Mouse (Mus musculus) MEL (cell line): Measurements from ENCODE around the gene Plcb4.

ENCODE experiments used
- CTCF ChIP-seq, 3 experiments: IDR thresholded peaks in 2 of 3; conservative IDR thresholded peaks in 1 of 3; 2 replicates each; pipeline ENCODE4 v1.5.1; 2011 to 2012; ENCODE audit warnings: low read length in 3 of 3, low read depth in 2 of 3, mild to moderate bottlenecking in 2 of 3, improper control_type of control experiment in 1 of 3, inconsistent platforms in 1 of 3, mixed read lengths in 1 of 3, moderate library complexity in 1 of 3; ENCODE audit not compliant: control insufficient read depth in 1 of 3, insufficient read depth in 1 of 3, poor library complexity in 1 of 3, severe bottlenecking in 1 of 3
- EP300 ChIP-seq, 2 experiments: IDR thresholded peaks; 2 replicates each; pipeline ENCODE4 v1.6.1; 2011; ENCODE audit warnings: improper control_type of control experiment in 2 of 2, low read length in 2 of 2, low read depth in 1 of 2, mild to moderate bottlenecking in 1 of 2
- GATA1 ChIP-seq: IDR thresholded peaks from 2 replicates; pipeline ENCODE4 v1.6.1; 2011; ENCODE audit warnings: low read depth, low read length, improper control_type of control experiment
- JUND ChIP-seq: IDR thresholded peaks from 2 replicates; pipeline ENCODE4 v1.6.1; 2011; ENCODE audit warnings: low read depth, mild to moderate bottlenecking, improper control_type of control experiment, low read length
- NELFE ChIP-seq: IDR thresholded peaks from 2 replicates; pipeline ENCODE4 v1.6.1; 2011; ENCODE audit warnings: low read depth, low read length, improper control_type of control experiment
- SIN3A ChIP-seq: IDR thresholded peaks from 2 replicates; pipeline ENCODE4 v1.6.1; 2012; ENCODE audit warnings: low read length, improper control_type of control experiment, inconsistent platforms

- TF ChIP-seq CTCF (IDR thresholded peaks at IDR 0.05 in 2 of 3, conservative IDR thresholded peaks at IDR 0.05 in 1 of 3; ENCODE audit: control insufficient read depth in 1 of 3, insufficient read depth in 1 of 3, low read depth in 2 of 3, low read length in 3 of 3, poor library complexity in 1 of 3, severe bottlenecking in 1 of 3) (no peak), NELFE (no peak), GATA1 (no peak), JUND (no peak), EP300 (IDR thresholded peaks at IDR 0.05; ENCODE audit: low read depth in 1 of 2, low read length in 2 of 2) (no peak), SIN3A (no peak)
Observed at GRCm38 (mm10) chr2:135650885-135651284, 7.9 kb upstream of the Plcb4 start.
